Mouse (Mus musculus) intestine, embryonic 14.5 days (tissue): Measurements from ENCODE around the gene Rapsn. TPM values are rescaled to one million over a fixed set of nuclear protein-coding genes. Genes with fewer than 3 reads are reported as not detected.
A peak's percentile ranks its signal among the peaks of the same experiment; 100 is the strongest.
"Not testable (repeated sequence)": the region's sequence is repeated elsewhere in the genome, so short reads cannot be mapped to it uniquely, and the experiment has no call there.

Experiments
- ATAC-seq: fragments of 200-750 bp; cut with Nextera tagmentation; replicated peaks from 2 replicates; pipeline ENCODE4 v1.8.0; 2017; ENCODE audit warnings: low read depth, moderate number of reproducible peaks, moderate TSS enrichment, moderate library complexity; ENCODE audit not compliant: low FRiP score, low TSS enrichment
- DNase-seq: peaks from one replicate; pipeline ENCODE4 v3.0.0-alpha.2; 2018; ENCODE audit warnings: low spot score
- H3K27ac ChIP-seq: fragments of 300-500 bp; sonication (generic); 2 replicates; pipeline ENCODE4 v1.5.1; 2014; ENCODE audit warnings: low read depth, mild to moderate bottlenecking, control low read depth
- H3K27me3 ChIP-seq: fragments of 300-500 bp; sonication (generic); replicated peaks from 2 replicates; pipeline ENCODE4 v1.6.1; 2014; ENCODE audit warnings: low read length, control low read depth; ENCODE audit not compliant: control insufficient read depth, insufficient read depth
- H3K36me3 ChIP-seq: fragments of 300-500 bp; sonication (generic); 2 replicates; pipeline ENCODE4 v1.6.1; 2014; ENCODE audit warnings: low read length, control low read depth; ENCODE audit not compliant: control insufficient read depth, insufficient read depth
- H3K4me1 ChIP-seq: fragments of 300-500 bp; sonication (generic); replicated peaks from 2 replicates; pipeline ENCODE4 v1.6.1; 2014; ENCODE audit warnings: low read length, control low read depth, mixed read lengths; ENCODE audit not compliant: control insufficient read depth, insufficient read depth
- H3K4me2 ChIP-seq: fragments of 300-500 bp; sonication (generic); 2 replicates; pipeline ENCODE4 v1.6.1; 2014; ENCODE audit warnings: low read length
- H3K4me3 ChIP-seq: fragments of 300-500 bp; sonication (generic); 2 replicates; pipeline ENCODE4 v1.5.1; 2014; ENCODE audit warnings: low read depth, low read length, control low read depth, mixed read lengths
- H3K9ac ChIP-seq: fragments of 300-500 bp; sonication (generic); 2 replicates; pipeline ENCODE4 v1.6.1; 2014; ENCODE audit warnings: mild to moderate bottlenecking, low read length
- H3K9me3 ChIP-seq: fragments of 300-500 bp; sonication (generic); 2 replicates; pipeline ENCODE4 v1.6.1; 2016; ENCODE audit warnings: low read length, control low read depth; ENCODE audit not compliant: control insufficient read depth
- WGBS: fragments of 180-500 bp; shearing (Covaris S2); extraction: QIAGEN DNeasy Blood & Tissue Kit; methylation state at CpG from one replicate; pipeline ENCODE4 v1.1.7; 2014; 5-methylcytosine and 5-hydroxymethylcytosine counted together
- polyA plus RNA-seq: library from polyadenylated mRNA; unstranded; fragments of >200 nt; fragmentation: Nextera tagmentation; extraction: Ambion mirVana; gene quantifications from 2 replicates; pipeline ENCODE4 v1.2.1, GENCODE M21; 2014

The Rapsn gene
- polyA plus RNA-seq, result 0.55 and 1.5 TPM in 2 replicates

GRCm38 (mm10) chr2:91035385-91035784 lies at the start of gene Rapsn:
TSS of gene Rapsn (plus strand) at chr2:91035620.
- no peaks in the 10 kb centered on the region for H3K4me1 ChIP-seq
- WGBS, result 54% methylated on average over 9 of the region's 9 CpGs
- no peaks in the 10 kb centered on the region for H3K9me3 ChIP-seq
- no peak within 1 kb of the TSS for H3K4me2 ChIP-seq
- H3K36me3 ChIP-seq, result no peaks in the 10 kb centered on the region
- H3K27me3 ChIP-seq, result no peaks in the 10 kb centered on the region
- ATAC-seq, result no peak
- H3K9ac ChIP-seq, result no peak within 1 kb of the TSS
- no peak within 1 kb of the TSS for H3K4me3 ChIP-seq
- no peak within 1 kb of the TSS for H3K27ac ChIP-seq
- DNase-seq, result no peak

GRCm38 (mm10) chr2:90986055-90986454 lies 49.4 kb upstream of the Rapsn start:
- no peak overlapping the region for H3K9ac ChIP-seq
- H3K4me3 ChIP-seq, result no peak overlapping the region
- no peaks in the 10 kb centered on the region for H3K9me3 ChIP-seq
- H3K4me2 ChIP-seq, result no peak overlapping the region
- no peak overlapping the region for H3K27ac ChIP-seq
- ATAC-seq, result no peak
- WGBS, result 91% methylated on average over 3 of the region's 3 CpGs
- no peaks in the 10 kb centered on the region for H3K27me3 ChIP-seq
- no peak for DNase-seq
- H3K4me1 ChIP-seq, result no peaks in the 10 kb centered on the region
- peaks cover 4% of the 10 kb centered on the region; the same call in 1 of the 2 replicates for H3K36me3 ChIP-seq

- Histone ChIP-seq H3K36me3 (peaks cover 94% of the 10 kb centered on the region), H3K4me2 (no peak overlapping the region), H3K9me3 (no peaks in the 10 kb centered on the region), H3K27me3 (no peaks in the 10 kb centered on the region), H3K9ac (no peak overlapping the region), H3K27ac (no peak overlapping the region), H3K4me1 (no peaks in the 10 kb centered on the region), H3K4me3 (no peak overlapping the region)
- DNase-seq (no peak), ATAC-seq (no peak)
- 97% methylated on average over 8 of the region's 8 CpGs for WGBS
Observed at GRCm38 (mm10) chr2:91008536-91008935, 26.9 kb upstream of the Rapsn start.

- Histone ChIP-seq H3K4me1 (no peaks in the 10 kb centered on the region), H3K4me3 (no peak overlapping the region), H3K36me3 (peaks cover 83% of the 10 kb centered on the region), H3K27ac (no peak overlapping the region), H3K9me3 (no peaks in the 10 kb centered on the region), H3K4me2 (no peak overlapping the region), H3K27me3 (no peaks in the 10 kb centered on the region), H3K9ac (no peak overlapping the region)
- 93% methylated on average over 2 of the region's 2 CpGs for WGBS
- ATAC-seq, result no peak
- no peak for DNase-seq
Observed at GRCm38 (mm10) chr2:91013881-91014280, 21.5 kb upstream of the Rapsn start.

GRCm38 (mm10) chr2:91015386-91015785 lies 20.0 kb upstream of the Rapsn start:
- H3K27me3 ChIP-seq, result no peaks in the 10 kb centered on the region
- 89% methylated on average over 4 of the region's 4 CpGs for WGBS
- no peaks in the 10 kb centered on the region for H3K4me1 ChIP-seq
- DNase-seq (no peak), ATAC-seq (no peak)
- no peak overlapping the region for H3K9ac ChIP-seq
- no peak overlapping the region for H3K4me2 ChIP-seq
- H3K36me3 ChIP-seq, result peaks cover 77% of the 10 kb centered on the region
- H3K9me3 ChIP-seq, result no peaks in the 10 kb centered on the region
- H3K27ac ChIP-seq, result no peak overlapping the region
- H3K4me3 ChIP-seq, result no peak overlapping the region

GRCm38 (mm10) chr2:91018061-91018788 lies 17.2 kb upstream of the Rapsn start:
- Histone ChIP-seq H3K36me3 (peaks cover 53% of the 10 kb centered on the region), H3K9me3 (no peaks in the 10 kb centered on the region), H3K4me1 (no peaks in the 10 kb centered on the region), H3K9ac (no peak overlapping the region), H3K4me2 (no peak overlapping the region), H3K27ac (no peak overlapping the region), H3K4me3 (no peak overlapping the region), H3K27me3 (no peaks in the 10 kb centered on the region)
- no peak for DNase-seq
- ATAC-seq, result no peak
- WGBS, result 83% methylated on average over 8 of the region's 8 CpGs

GRCm38 (mm10) chr2:91019911-91020310 lies 15.5 kb upstream of the Rapsn start:
- no peak for DNase-seq
- no peak overlapping the region for H3K4me2 ChIP-seq
- H3K4me1 ChIP-seq, result no peaks in the 10 kb centered on the region
- no peak for ATAC-seq
- no peak overlapping the region for H3K4me3 ChIP-seq
- H3K9ac ChIP-seq, result no peak overlapping the region
- H3K27ac ChIP-seq, result no peak overlapping the region
- peaks cover 37% of the 10 kb centered on the region for H3K36me3 ChIP-seq
- no peaks in the 10 kb centered on the region for H3K27me3 ChIP-seq
- no peaks in the 10 kb centered on the region for H3K9me3 ChIP-seq
- WGBS, result 87% methylated on average over 3 of the region's 3 CpGs

- WGBS, result 97% methylated on average over 7 of the region's 7 CpGs
- H3K4me1 ChIP-seq, H3K27me3 ChIP-seq, H3K27ac ChIP-seq, DNase-seq, H3K9me3 ChIP-seq, H3K4me2 ChIP-seq, H3K4me3 ChIP-seq, H3K9ac ChIP-seq: not testable (repeated sequence)
- ATAC-seq, result 0 out of 2 replicates have a peak, but pooled peaks have one; percentile 29
- H3K36me3 ChIP-seq, result peaks cover 18% of the 10 kb centered on the region
Observed at GRCm38 (mm10) chr2:91022266-91022665, 13.2 kb upstream of the Rapsn start.

GRCm38 (mm10) chr2:91023131-91023530 lies 12.3 kb upstream of the Rapsn start:
- H3K9me3 ChIP-seq, result no peaks in the 10 kb centered on the region
- H3K9ac ChIP-seq, result no peak overlapping the region
- H3K36me3 ChIP-seq, result peaks cover 12% of the 10 kb centered on the region
- H3K27me3 ChIP-seq, result no peaks in the 10 kb centered on the region
- no peak overlapping the region for H3K4me2 ChIP-seq
- H3K4me3 ChIP-seq, result no peak overlapping the region
- no peaks in the 10 kb centered on the region for H3K4me1 ChIP-seq
- ATAC-seq (no peak), DNase-seq (no peak)
- WGBS, result 75% methylated on average over 2 of the region's 2 CpGs
- H3K27ac ChIP-seq, result no peak overlapping the region
